Mouse (Mus musculus): Measurements from ENCODE around the gene Nfkbie.

The Nfkbie gene

DNA sequence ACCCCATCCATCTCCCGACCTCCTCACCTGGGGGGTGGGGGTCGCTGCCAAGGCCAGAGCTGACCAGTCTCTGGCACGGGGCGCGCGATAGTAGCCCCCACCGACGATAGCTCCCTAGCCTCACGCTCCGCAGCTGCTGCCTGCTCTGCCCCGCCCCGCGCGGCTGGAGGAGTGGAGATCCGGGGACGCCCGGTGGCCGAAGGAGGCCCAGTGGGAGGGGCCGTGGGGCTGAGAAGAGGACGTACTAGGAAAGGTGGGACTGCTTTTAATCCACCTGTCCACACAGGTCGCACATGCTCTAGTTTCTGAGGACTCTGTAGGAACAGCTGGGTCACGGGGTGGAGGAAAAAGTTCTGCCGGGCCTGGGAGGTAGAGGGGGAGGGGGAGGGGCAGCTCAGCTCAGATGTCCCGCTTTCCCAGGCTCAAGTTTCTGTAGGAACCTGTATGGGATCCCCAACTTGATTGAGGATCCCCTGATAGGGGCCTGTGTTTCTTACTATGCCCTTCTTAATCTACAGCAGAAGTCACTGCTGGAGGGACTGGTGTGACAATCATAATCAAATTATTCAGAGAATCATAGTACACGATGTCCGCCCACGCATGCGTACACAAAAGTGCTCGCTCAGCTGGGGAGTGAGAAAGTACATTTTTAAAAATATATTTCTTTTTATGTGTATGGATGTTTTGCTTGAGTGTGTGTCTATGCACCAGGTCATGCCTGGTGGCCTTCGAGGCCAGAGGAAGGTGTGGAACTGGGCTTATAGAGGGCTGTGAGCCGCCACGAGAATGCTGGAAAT, 44.1 kb downstream of the Nfkbie start, which contains the start of gene Slc29a1:
Slc29a1 (minus strand) TSS at position 161 of the 797 bp plus-strand sequence.
- peak; percentile 84 for DNase-seq

DNA sequence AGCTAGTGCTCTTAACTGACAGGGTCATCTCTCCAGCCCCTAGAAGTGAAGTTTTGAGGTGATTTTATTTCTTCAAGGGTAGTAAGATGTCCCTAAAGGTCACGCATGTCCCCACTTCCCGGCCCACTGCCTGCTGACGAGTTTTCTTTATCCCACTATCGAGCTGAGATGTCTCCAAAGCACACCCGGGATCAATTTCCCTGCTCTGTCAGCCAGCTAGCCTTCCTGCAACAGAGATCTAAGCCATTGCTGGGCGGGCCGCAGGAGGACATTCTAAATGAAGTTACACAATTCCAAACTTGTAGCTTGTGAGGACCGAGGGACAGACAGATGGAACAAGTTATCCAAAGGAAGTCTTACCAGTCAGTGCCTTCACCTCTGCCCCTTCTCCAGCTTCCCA, 44.8 kb downstream of the Nfkbie start:
- no peak for DNase-seq

GRCm38 (mm10) chr17:45601325-45601724, 45.8 kb downstream of the Nfkbie start:
- no peak for DNase-seq

GRCm38 (mm10) chr17:45601877-45602304, 46.4 kb downstream of the Nfkbie start, which contains the start of gene Mymx:
Gene Mymx, minus strand, starts transcription at chr17:45602102.
- peak; percentile 70 for DNase-seq

DNA sequence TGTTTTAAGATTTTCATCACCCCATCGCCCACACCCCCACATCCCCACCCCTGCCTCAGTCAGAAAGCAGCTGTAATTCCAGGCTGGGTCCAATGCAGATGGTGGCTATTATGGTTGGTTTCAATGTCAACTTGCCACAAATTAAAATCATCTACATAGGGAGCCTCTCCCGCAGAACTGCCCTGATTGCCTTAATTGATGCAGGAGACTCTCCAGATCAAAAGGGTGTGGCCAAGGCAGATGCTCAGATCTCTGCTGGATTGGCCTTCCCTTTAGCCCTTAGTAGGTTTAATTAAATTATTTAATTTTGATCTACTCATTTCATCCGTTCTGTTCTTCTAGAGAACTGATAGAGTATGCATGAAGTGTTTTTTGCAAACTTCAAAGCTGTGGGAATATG, 47.5 kb downstream of the Nfkbie start:
- no peak for DNase-seq

DNA sequence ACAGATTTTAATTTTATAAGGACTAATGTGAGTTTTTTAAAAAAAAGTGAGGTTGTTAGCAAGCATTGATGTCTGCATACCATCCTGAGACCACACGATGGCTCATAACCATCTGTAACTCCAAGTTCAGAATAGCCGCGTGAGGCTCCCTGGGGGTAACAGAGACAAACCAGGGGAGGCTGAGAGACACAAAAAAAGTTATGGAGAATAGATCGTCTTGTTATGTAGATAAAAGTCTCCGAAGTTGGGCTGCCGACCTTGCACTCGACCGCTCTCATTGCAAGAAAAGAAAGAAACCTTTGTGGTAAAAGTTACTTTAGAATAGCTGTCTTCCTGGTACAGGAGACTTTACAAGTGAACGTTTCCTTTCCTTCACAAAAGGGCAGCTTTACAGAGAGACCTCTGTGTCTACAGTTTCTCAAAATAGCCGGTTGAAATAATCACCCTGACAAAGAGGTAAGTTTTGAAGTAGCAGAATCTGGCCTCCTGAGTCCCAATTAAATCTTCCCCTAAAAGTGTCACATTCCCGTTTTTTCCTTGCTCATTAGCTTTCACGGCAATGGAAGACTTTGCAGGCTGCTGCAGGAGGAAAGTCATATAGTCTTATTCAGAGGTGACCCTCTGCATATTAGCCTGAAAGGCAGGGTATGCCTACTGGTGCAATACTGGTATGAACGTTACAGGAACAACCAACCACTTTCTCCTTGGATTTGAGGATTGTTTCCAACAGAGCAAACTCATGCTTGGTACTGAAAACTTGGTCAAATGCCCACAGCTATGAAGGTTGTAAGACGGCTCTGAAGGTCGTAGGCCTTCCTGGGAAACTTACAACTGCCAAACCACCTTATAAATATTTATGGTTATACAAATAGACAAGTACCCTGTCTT, 51.7 kb downstream of the Nfkbie start:
- no peak for DNase-seq

- DNase-seq: no peak
Observed at GRCm38 (mm10) chr17:45608396-45608795, 52.9 kb downstream of the Nfkbie start.

- DNase-seq: peak; percentile 36
Observed at GRCm38 (mm10) chr17:45610144-45610866, 54.8 kb downstream of the Nfkbie start.

- no peak for DNase-seq
Observed at GRCm38 (mm10) chr17:45612008-45612407, 56.5 kb downstream of the Nfkbie start.
